Mouse (Mus musculus): Measurements from ENCODE around the gene Zfp827. TPM values are rescaled to one million over a fixed set of nuclear protein-coding genes. Genes with fewer than 3 reads are reported as not detected.

Zfp827 gene
- polyA plus RNA-seq, 1 experiment: 6.9 TPM

Other genes starting within 250 kb of the Zfp827 start
- gene Lsm6, start 207.3 kb upstream of the Zfp827 start, polyA plus RNA-seq (2012; rRNA removed): 9.0 and 9.1 TPM in 2 replicates
- not detected in 2 replicates for gene 1700011L22Rik, start 220.1 kb downstream of the Zfp827 start, polyA plus RNA-seq (2012; rRNA removed)